Mouse (Mus musculus) C2C12 (cell line): ENCODE results near the gene Appbp2.

Source experiments
- CTCF ChIP-seq: IDR thresholded peaks from one replicate; pipeline ENCODE4 v1.5.1; 2011; ENCODE audit not compliant: control insufficient read depth, insufficient read depth, insufficient read length
- MYOD1 ChIP-seq: IDR thresholded peaks from one replicate; pipeline ENCODE4 v1.6.1; 2011; ENCODE audit warnings: low read depth; ENCODE audit not compliant: control insufficient read depth, insufficient read length

DNA sequence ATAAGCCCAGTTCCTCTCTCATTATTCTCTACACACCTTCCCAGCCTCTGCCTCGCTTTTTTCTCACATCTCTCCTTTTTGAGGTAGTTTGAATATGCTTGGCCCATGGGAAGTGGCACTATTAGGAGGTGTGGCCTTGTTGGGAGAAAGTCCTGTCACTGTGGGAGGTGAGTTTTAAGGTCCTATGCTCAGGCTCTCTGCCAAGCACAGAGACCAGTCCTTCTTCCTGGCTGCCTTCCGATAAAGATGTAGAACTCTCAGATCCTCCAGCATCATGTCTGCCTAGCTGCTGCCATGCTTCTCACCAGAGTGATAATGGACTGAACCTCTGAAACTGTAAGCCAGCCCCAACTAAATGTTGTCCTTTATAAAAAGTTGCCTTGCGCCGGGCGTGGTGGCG is 12.4 kb downstream of the Appbp2 start:
- TF ChIP-seq CTCF (no peak), MYOD1 (no peak)
